Comparison of ENCODE assay signal across 19 mouse cellular contexts in the genomic region with DNA sequence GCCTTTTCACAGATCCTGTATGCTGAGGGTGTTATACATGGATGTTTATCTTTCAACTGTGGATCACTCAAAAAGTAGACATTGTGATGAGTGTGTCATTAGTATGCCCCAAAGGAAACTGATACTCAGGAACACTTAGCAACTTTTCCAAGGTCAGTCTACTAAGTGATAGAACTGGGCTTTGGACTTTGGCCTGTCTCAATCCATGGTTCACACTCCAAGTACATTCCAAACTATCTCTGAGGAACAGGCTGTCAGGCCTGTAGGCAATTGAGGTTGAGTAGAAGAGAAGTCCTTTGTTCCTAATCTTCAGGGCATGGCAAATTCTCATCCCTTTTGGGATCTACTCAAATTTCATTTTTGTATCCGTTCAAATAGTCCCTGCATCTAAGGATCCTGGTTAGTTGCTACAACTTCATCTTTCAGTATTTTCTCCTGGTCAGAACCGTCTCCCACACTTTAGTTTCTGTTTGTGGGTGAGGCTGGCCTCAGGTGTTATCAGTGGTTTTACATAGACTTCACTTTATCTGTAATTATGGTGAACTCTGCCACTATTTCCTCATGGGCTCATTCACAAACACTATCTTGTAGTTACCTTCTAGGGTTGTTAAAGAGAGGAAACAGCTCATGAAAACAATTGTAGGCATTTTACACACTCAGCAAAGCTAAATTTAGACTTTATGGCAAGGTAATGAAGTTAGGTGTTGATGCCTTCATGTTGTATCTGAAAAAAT. TPM values are rescaled to one million over a fixed set of nuclear protein-coding genes. Genes with fewer than 3 reads are reported as not detected.
"Had no signal": no experiment of that assay in that cellular context is flagged by ENCODE, and none has a peak within 500 bp of the region (broad histone marks: within the 10 kb centered on the region; RNA-seq: fewer than 3 reads in every experiment).

No protein-coding gene starts in this region.

- H3K9ac ChIP-seq: limb, embryonic 12.5 days; lung, embryonic 15.5 days; midbrain, embryonic 13.5 days; neural tube, embryonic 15.5 days had no signal

- DNase-seq: kidney, adult 8-10 months; kidney, postnatal 25 days; layer of hippocampus, adult 9-11 months; layer of hippocampus, postnatal 36 days; lung, postnatal 14 days; right cerebral cortex, adult 18-20 months; right cerebral cortex, postnatal 25 days; thymus, adult 2 months; thymus, postnatal 25 days had no signal

- H3K36me3 ChIP-seq: limb, embryonic 12.5 days; lung, embryonic 15.5 days; midbrain, embryonic 13.5 days; neural tube, embryonic 15.5 days had no signal

- H3K27me3 ChIP-seq: limb, embryonic 12.5 days; lung, embryonic 15.5 days; midbrain, embryonic 13.5 days; neural tube, embryonic 15.5 days had no signal

- H3K27ac ChIP-seq: limb, embryonic 12.5 days; lung, embryonic 15.5 days; macrophage; midbrain, embryonic 13.5 days; neural tube, embryonic 15.5 days had no signal

- H3K4me2 ChIP-seq: limb, embryonic 12.5 days; lung, embryonic 15.5 days; midbrain, embryonic 13.5 days; neural tube, embryonic 15.5 days had no signal

- ATAC-seq: inflammation-experienced regulatory T-cells, adult 6 months; midbrain, embryonic 13.5 days had no signal

- H3K9me3 ChIP-seq: limb, embryonic 12.5 days; lung, embryonic 15.5 days; midbrain, embryonic 13.5 days; neural tube, embryonic 15.5 days had no signal

- H3K4me1 ChIP-seq: limb, embryonic 12.5 days; lung, embryonic 15.5 days; midbrain, embryonic 13.5 days; neural tube, embryonic 15.5 days had no signal

- H3K4me3 ChIP-seq: limb, embryonic 12.5 days; lung, embryonic 15.5 days; midbrain, embryonic 13.5 days; myocyte; neural tube, embryonic 15.5 days had no signal

RNA-seq across cellular contexts. Expression of a gene that starts 2.3 kb away (rescaled TPM):
- total RNA-seq: layer of hippocampus, adult 18-20 months; liver, adult 2 months had no signal
- polyA plus RNA-seq: inflammation-experienced regulatory T-cells, adult 6 months; limb, embryonic 12.5 days; liver, adult 2 months; lung, embryonic 15.5 days; macrophage; midbrain, embryonic 13.5 days; neural tube, embryonic 11.5 days had no signal
